Mouse (Mus musculus) cerebellum, postnatal 4 days (tissue): Measurements from ENCODE around the gene Sept6.
"Not testable (repeated sequence)": the region's sequence is repeated elsewhere in the genome, so short reads cannot be mapped to it uniquely, and the experiment has no call there.

Source experiments
- DNase-seq, 2 experiments: peaks; one replicate each; pipeline ENCODE4 v3.0.0; 2022; ENCODE audit warnings: low spot score in 2 of 2, mixed read lengths in 1 of 2

Gene Sept6

GRCm38 (mm10) chrX:36971156-36971555, 20.4 kb downstream of the Sept6 start:
- DNase-seq, result no peak

- no peak for DNase-seq
Measured at GRCm38 (mm10) chrX:36969501-36969900, 22.1 kb downstream of the Sept6 start.

GRCm38 (mm10) chrX:36956674-36957073, 34.9 kb downstream of the Sept6 start:
- no peak for DNase-seq

GRCm38 (mm10) chrX:36941106-36941505, 50.5 kb downstream of the Sept6 start:
- DNase-seq, result no peak

- DNase-seq, result no peak
Measured at GRCm38 (mm10) chrX:36939806-36940413, 51.7 kb downstream of the Sept6 start.

GRCm38 (mm10) chrX:36935326-36935966, 56.1 kb downstream of the Sept6 start:
- no peak for DNase-seq

GRCm38 (mm10) chrX:36930574-36930973, 61.0 kb downstream of the Sept6 start:
- no peak for DNase-seq

GRCm38 (mm10) chrX:36929694-36930093, 61.9 kb downstream of the Sept6 start:
- DNase-seq, result no peak

- DNase-seq, result no peak
Measured at GRCm38 (mm10) chrX:36928791-36929190, 62.8 kb downstream of the Sept6 start.

GRCm38 (mm10) chrX:36921346-36921745, 70.2 kb downstream of the Sept6 start:
- DNase-seq, result no peak

GRCm38 (mm10) chrX:36917749-36918148, 73.8 kb downstream of the Sept6 start:
- DNase-seq, result no peak

- DNase-seq, result peak in 1 of 2 experiments; percentile 38
Measured at GRCm38 (mm10) chrX:36911343-36911742, 80.3 kb downstream of the Sept6 start.

- DNase-seq, result no peak
Measured at GRCm38 (mm10) chrX:36906539-36906938, 85.1 kb downstream of the Sept6 start.

GRCm38 (mm10) chrX:36903115-36903768, 88.4 kb downstream of the Sept6 start:
- peak; percentile 75 to 90 for DNase-seq

- peak; percentile 19 to 37 for DNase-seq
Measured at GRCm38 (mm10) chrX:36902321-36903114, 89.1 kb downstream of the Sept6 start, which contains the start of gene Nkrf. Nkrf (minus strand) TSS chrX:36902899.

GRCm38 (mm10) chrX:36901655-36902054, 89.9 kb downstream of the Sept6 start:
- DNase-seq, result no peak

- DNase-seq, result not testable (repeated sequence)
Measured at GRCm38 (mm10) chrX:36898931-36899330, 92.7 kb downstream of the Sept6 start.

GRCm38 (mm10) chrX:36884719-36885118, 106.9 kb downstream of the Sept6 start:
- no peak for DNase-seq

- no peak for DNase-seq
Measured at GRCm38 (mm10) chrX:36874704-36875128, 116.9 kb downstream of the Sept6 start.

- DNase-seq, result peak; percentile 68 to 84
Measured at GRCm38 (mm10) chrX:36874178-36874696, 117.4 kb downstream of the Sept6 start.

- no peak for DNase-seq
Measured at GRCm38 (mm10) chrX:36873765-36874164, 117.8 kb downstream of the Sept6 start, which contains the start of the genes Ube2a and C330007P06Rik. Ube2a (plus strand) TSS chrX:36873900. C330007P06Rik (minus strand) TSS chrX:36874111.

- DNase-seq, result no peak
Measured at GRCm38 (mm10) chrX:36870372-36870771, 121.2 kb downstream of the Sept6 start.
